Mouse (Mus musculus): ENCODE measurements at regions not wholly inside any gene's neighbourhood (a gene's known extent, or its start where the extent isn't known, plus 50 kb on each side); places are given as distances from the start of the nearest gene placed in this dataset.

- no peaks in the 10 kb centered on the region for H3K4me1 ChIP-seq (ENCODE audit: control insufficient read depth, insufficient read depth, low read length)
- TF ChIP-seq CTCF (IDR thresholded peaks at IDR 0.05; ENCODE audit: low read depth, low read length) (no peak), POLR2A (IDR thresholded peaks at IDR 0.05; ENCODE audit: borderline replicate concordance, low read depth, low read length) (no peak)
- H3K27ac ChIP-seq (ENCODE audit: insufficient read depth, low read depth, low read length) = no peak overlapping the region
- no peak overlapping the region for H3K4me3 ChIP-seq (ENCODE audit: insufficient read depth, low read length)
Measured at GRCm38 (mm10) chr6:53233777-53234176, 53.3 kb upstream of the Creb5 start.

- Histone ChIP-seq H3K4me1 (ENCODE audit: control insufficient read depth, insufficient read depth, low read length) (no peaks in the 10 kb centered on the region), H3K4me3 (ENCODE audit: insufficient read depth, low read length) (no peak overlapping the region), H3K27ac (ENCODE audit: insufficient read depth, low read depth, low read length) (no peak overlapping the region)
- TF ChIP-seq CTCF (IDR thresholded peaks at IDR 0.05; ENCODE audit: low read depth, low read length) (no peak), POLR2A (IDR thresholded peaks at IDR 0.05; ENCODE audit: borderline replicate concordance, low read depth, low read length) (no peak)
Measured at GRCm38 (mm10) chr6:53232616-53233015, 54.5 kb upstream of the Creb5 start.

- H3K4me3 ChIP-seq (ENCODE audit: insufficient read depth, low read length) = no peak overlapping the region
- TF ChIP-seq POLR2A (IDR thresholded peaks at IDR 0.05; ENCODE audit: borderline replicate concordance, low read depth, low read length) (no peak), CTCF (IDR thresholded peaks at IDR 0.05; ENCODE audit: low read depth, low read length) (no peak)
- no peak overlapping the region for H3K27ac ChIP-seq (ENCODE audit: insufficient read depth, low read depth, low read length)
- H3K4me1 ChIP-seq (ENCODE audit: control insufficient read depth, insufficient read depth, low read length) = no peaks in the 10 kb centered on the region
Measured at GRCm38 (mm10) chr6:53229350-53229749, 57.7 kb upstream of the Creb5 start.

GRCm38 (mm10) chr6:53222104-53222503, 65.0 kb upstream of the Creb5 start:
- TF ChIP-seq CTCF (IDR thresholded peaks at IDR 0.05; ENCODE audit: low read depth, low read length) = no peak
- no peak for TF ChIP-seq POLR2A (IDR thresholded peaks at IDR 0.05; ENCODE audit: borderline replicate concordance, low read depth, low read length)
- H3K4me3 ChIP-seq (ENCODE audit: insufficient read depth, low read length) = no peak overlapping the region

GRCm38 (mm10) chr6:53221668-53222005, 65.4 kb upstream of the Creb5 start:
- TF ChIP-seq POLR2A (IDR thresholded peaks at IDR 0.05; ENCODE audit: borderline replicate concordance, low read depth, low read length) = no peak
- no peak for TF ChIP-seq CTCF (IDR thresholded peaks at IDR 0.05; ENCODE audit: low read depth, low read length)
- Histone ChIP-seq H3K27ac (ENCODE audit: insufficient read depth, low read depth, low read length) (no peak overlapping the region), H3K4me1 (ENCODE audit: control insufficient read depth, insufficient read depth, low read length) (peaks cover 7% of the 10 kb centered on the region), H3K4me3 (ENCODE audit: insufficient read depth, low read length) (no peak overlapping the region)

More at GRCm38 (mm10) chr6:53222104-53222503, 65.0 kb upstream of the Creb5 start:
- H3K4me1 ChIP-seq (ENCODE audit: control insufficient read depth, insufficient read depth, low read length) = peaks cover 4% of the 10 kb centered on the region
- H3K27ac ChIP-seq (ENCODE audit: insufficient read depth, low read depth, low read length) = no peak overlapping the region

- no peak overlapping the region for H3K4me3 ChIP-seq (ENCODE audit: insufficient read depth, low read length)
- no peak overlapping the region for H3K27ac ChIP-seq (ENCODE audit: insufficient read depth, low read depth, low read length)
- no peak for TF ChIP-seq POLR2A (IDR thresholded peaks at IDR 0.05; ENCODE audit: borderline replicate concordance, low read depth, low read length)
- H3K4me1 ChIP-seq (ENCODE audit: control insufficient read depth, insufficient read depth, low read length) = peaks cover 11% of the 10 kb centered on the region
Measured at GRCm38 (mm10) chr6:53220784-53221667, 66.0 kb upstream of the Creb5 start.

- Histone ChIP-seq H3K4me1 (ENCODE audit: control insufficient read depth, insufficient read depth, low read length) (peaks cover 11% of the 10 kb centered on the region), H3K27ac (ENCODE audit: insufficient read depth, low read depth, low read length) (no peak overlapping the region), H3K4me3 (ENCODE audit: insufficient read depth, low read length) (no peak overlapping the region)
- no peak for TF ChIP-seq CTCF (IDR thresholded peaks at IDR 0.05; ENCODE audit: low read depth, low read length)
- TF ChIP-seq POLR2A (IDR thresholded peaks at IDR 0.05; ENCODE audit: borderline replicate concordance, low read depth, low read length) = no peak
Measured at GRCm38 (mm10) chr6:53218871-53219286, 68.2 kb upstream of the Creb5 start.

- Histone ChIP-seq H3K4me1 (ENCODE audit: control insufficient read depth, insufficient read depth, low read length) (peaks cover 11% of the 10 kb centered on the region), H3K4me3 (ENCODE audit: insufficient read depth, low read length) (no peak overlapping the region), H3K27ac (ENCODE audit: insufficient read depth, low read depth, low read length) (no peak overlapping the region)
- TF ChIP-seq CTCF (IDR thresholded peaks at IDR 0.05; ENCODE audit: low read depth, low read length) (no peak), POLR2A (IDR thresholded peaks at IDR 0.05; ENCODE audit: borderline replicate concordance, low read depth, low read length) (no peak)
Measured at GRCm38 (mm10) chr6:53217234-53218015, 69.6 kb upstream of the Creb5 start.

- no peak for TF ChIP-seq CTCF (IDR thresholded peaks at IDR 0.05; ENCODE audit: low read depth, low read length)
- TF ChIP-seq POLR2A (IDR thresholded peaks at IDR 0.05; ENCODE audit: borderline replicate concordance, low read depth, low read length) = no peak
- peaks cover 11% of the 10 kb centered on the region for H3K4me1 ChIP-seq (ENCODE audit: control insufficient read depth, insufficient read depth, low read length)
- no peak overlapping the region for H3K27ac ChIP-seq (ENCODE audit: insufficient read depth, low read depth, low read length)
- no peak overlapping the region for H3K4me3 ChIP-seq (ENCODE audit: insufficient read depth, low read length)
Measured at GRCm38 (mm10) chr6:53216715-53217114, 70.4 kb upstream of the Creb5 start.

- TF ChIP-seq POLR2A (IDR thresholded peaks at IDR 0.05; ENCODE audit: borderline replicate concordance, low read depth, low read length) = no peak
- no peak for TF ChIP-seq CTCF (IDR thresholded peaks at IDR 0.05; ENCODE audit: low read depth, low read length)
- Histone ChIP-seq H3K4me1 (ENCODE audit: control insufficient read depth, insufficient read depth, low read length) (peaks cover 2% of the 10 kb centered on the region), H3K4me3 (ENCODE audit: insufficient read depth, low read length) (no peak overlapping the region), H3K27ac (ENCODE audit: insufficient read depth, low read depth, low read length) (no peak overlapping the region)
Measured at GRCm38 (mm10) chr6:53211420-53211819, 75.7 kb upstream of the Creb5 start.

Measured in bone marrow macrophage, adult 2 months (primary cell).